Mouse (Mus musculus) liver, postnatal 0 days (tissue): Measurements from ENCODE around the gene Thsd7b.

ENCODE experiments used
- CTCF ChIP-seq: sonication (generic); IDR thresholded peaks from 2 replicates; pipeline ENCODE4 v1.5.1; 2016; ENCODE audit warnings: antibody characterized with exemption, low read depth
- EP300 ChIP-seq: IDR thresholded peaks from 2 replicates; pipeline ENCODE4 v1.6.1; 2016; ENCODE audit warnings: antibody characterized with exemption, low read depth, mild to moderate bottlenecking

GRCm38 (mm10) chr1:129624519-129624918 lies 351.4 kb downstream of the Thsd7b start:
- TF ChIP-seq CTCF (no peak), EP300 (no peak)
